Mouse (Mus musculus): ENCODE data around the gene Tdrd7. TPM values are rescaled to one million over a fixed set of nuclear protein-coding genes. Genes with fewer than 3 reads are reported as not detected.

Tdrd7 gene
- total RNA-seq, 1 experiment from 2014 or later: 58.1 TPM

DNA sequence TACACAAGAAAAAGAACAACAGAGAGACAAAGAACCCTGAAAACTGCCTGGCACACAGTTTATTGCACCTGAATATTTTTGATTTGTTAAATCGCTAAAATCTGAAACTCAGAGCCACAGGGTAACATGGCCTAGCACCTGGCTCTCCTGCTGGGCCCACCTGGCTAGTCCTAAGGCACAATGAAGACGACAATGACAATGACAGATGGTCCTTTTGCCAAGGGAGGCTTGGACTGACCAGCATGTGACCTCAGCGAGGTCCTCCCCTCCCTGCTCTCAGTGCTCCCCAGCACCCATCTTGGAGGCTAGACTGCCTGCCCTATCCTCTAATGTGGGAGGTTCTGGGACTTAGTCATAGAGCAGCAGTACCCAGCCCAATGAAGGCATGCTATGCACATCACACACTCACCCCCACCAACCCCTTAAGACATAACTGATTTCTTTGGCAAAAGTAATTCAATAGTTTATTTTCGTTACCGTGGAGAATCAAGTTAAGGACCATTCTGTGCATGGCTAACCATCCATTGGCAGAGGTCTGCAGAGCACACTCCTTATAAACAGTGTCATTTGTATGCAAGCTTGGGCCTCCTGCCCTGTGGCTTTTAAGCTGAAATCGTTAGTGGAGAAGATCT is 104.8 kb downstream of the Tdrd7 start:
- ATAC-seq (replicated peaks; ENCODE audit: insufficient number of reproducible peaks, low FRiP score, low TSS enrichment, poor library complexity, severe bottlenecking): no peak

DNA sequence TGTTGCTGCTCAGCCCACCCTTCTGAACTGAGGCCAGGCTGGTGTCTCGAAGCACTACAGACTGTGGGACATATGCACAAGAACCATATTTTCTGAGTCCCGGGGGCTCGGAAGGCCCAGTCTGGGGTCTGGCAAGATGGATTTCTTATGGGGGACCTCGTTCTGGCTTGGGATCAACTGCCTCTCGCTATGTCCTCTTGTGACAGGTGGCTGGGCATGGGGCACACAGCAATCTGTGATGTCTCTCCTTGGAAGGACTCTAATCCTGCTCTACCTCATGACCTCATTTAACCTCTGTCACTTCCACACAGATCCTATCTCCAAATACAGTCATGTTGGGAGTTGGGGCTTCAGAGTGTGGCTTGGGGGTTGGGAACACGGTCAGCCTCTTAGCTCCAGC is 107.5 kb downstream of the Tdrd7 start:
- ATAC-seq (replicated peaks; ENCODE audit: insufficient number of reproducible peaks, low FRiP score, low TSS enrichment, poor library complexity, severe bottlenecking): no peak

DNA sequence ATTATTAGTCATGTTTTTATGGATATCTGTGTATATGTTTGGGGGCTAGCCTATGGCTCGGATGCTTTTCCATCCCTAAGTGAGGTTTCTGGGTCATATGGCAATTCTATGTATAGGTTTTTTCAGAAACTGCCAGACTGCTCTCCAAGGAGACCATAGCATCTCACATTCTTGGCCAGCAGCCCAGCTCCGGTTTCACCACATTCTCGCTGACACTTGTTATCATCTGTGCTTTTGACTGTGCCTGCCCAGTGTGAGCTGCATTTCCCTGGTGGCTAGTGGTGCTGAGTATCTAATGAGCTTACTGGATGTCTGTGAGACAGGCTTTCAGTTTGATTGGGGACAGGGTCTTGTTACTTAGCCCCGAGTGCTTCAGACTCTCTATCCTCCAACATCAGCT is 108.6 kb downstream of the Tdrd7 start:
- ATAC-seq (replicated peaks; ENCODE audit: insufficient number of reproducible peaks, low FRiP score, low TSS enrichment, poor library complexity, severe bottlenecking): no peak

DNA sequence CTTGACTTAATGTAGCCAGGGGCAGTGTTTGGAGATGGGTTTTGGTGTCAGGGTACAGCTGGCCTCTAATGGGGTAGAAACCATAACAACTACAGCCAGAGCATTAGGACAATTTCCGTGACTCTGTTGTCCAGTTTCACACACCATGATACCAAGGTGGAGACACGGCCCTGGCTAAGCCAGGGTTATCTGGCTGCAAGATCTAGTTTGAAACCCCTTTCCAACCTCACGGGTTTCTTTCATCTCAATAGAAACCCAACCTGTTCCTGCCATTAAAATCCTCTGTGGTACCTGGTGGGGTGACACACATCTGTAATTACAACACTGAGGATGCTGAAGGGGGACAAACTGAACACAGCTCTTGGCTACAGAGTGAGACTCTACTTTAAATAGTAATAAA is 110.5 kb downstream of the Tdrd7 start:
- no peak for ATAC-seq (replicated peaks; ENCODE audit: insufficient number of reproducible peaks, low FRiP score, low TSS enrichment, poor library complexity, severe bottlenecking)

DNA sequence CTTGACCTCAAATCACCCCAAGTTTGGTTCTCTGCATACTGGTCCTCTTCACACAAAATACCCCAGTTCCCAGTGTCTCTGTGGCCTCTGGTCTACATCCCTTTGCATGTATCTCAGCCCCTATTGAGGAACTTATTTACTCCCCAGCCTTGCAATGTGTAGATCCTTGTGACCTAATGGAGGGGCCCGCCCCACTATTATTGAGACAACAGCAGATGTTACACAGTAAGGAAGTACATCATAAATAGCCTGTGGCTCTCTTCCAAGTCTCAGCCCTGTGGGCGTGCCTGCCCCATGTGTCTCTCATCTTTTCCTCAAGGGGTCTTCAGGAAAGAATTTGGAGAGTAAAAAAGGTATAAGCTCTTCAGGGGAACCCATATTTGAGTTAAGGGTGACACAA is 111.8 kb downstream of the Tdrd7 start:
- ATAC-seq (replicated peaks; ENCODE audit: insufficient number of reproducible peaks, low FRiP score, low TSS enrichment, poor library complexity, severe bottlenecking): peak; percentile 65

DNA sequence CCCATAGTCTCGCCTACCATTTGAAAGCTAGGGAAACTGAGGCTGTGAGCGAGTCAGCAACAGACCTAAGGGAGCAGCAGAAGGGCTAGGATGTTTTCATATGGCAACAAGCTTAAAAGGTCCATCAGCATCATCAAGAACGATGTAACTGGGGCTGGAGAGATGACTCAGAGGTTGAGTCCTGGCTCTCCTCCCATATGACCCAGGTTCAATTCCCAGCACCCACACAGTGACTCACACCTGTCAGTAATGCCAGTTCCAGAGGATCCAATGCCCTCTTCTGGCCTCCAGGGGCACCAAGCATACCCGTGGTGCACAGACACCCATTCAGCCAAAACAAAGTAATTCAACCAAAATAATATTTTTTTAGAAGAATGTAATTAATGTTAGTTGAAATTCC is 115.1 kb downstream of the Tdrd7 start:
- ATAC-seq (replicated peaks; ENCODE audit: insufficient number of reproducible peaks, low FRiP score, low TSS enrichment, poor library complexity, severe bottlenecking): no peak

DNA sequence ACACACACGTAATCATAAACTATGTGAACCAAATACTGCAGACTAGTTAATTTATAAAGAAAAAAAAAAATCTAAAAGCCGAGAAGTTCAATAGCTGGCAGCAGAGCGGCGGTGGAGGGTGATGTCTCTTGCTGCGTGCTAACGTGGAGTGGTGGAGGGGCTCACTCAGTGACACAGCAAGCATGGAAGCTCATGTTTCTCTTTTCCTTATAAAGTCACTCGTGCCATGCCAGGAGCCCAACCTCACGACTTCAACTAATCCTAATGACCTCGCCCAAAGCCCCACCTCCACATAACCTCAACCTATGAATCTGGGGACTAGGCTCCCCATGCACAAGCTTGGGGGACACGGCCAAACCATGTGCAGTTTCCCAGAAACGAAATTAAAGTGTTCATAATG is 117.4 kb downstream of the Tdrd7 start:
- no peak for ATAC-seq (replicated peaks; ENCODE audit: insufficient number of reproducible peaks, low FRiP score, low TSS enrichment, poor library complexity, severe bottlenecking)

Other genes with a start within 250 kb of the Tdrd7 start
- gene Aldh1b1, start 166.3 kb upstream of the Tdrd7 start, total RNA-seq (2017): 5.1 to 16.0 TPM (median 5.4 TPM) in 3 replicates
- not detected in 3 replicates for gene Igfbpl1, start 138.4 kb upstream of the Tdrd7 start, total RNA-seq (2017)
- gene Stra6l, start 116.7 kb upstream of the Tdrd7 start, total RNA-seq (2017): 0.39 to 0.75 TPM (median 0.57 TPM) in 3 replicates
- gene Ccdc180, start 75.0 kb upstream of the Tdrd7 start, total RNA-seq (2017): 0.10 to 0.21 TPM in 2 of 3 replicates, not detected in the other
- 0.39 to 2.5 TPM (median 1.6 TPM) in 3 replicates for gene Tmod1, start 73.6 kb downstream of the Tdrd7 start, total RNA-seq (2017)
- gene Ncbp1, start 173.3 kb downstream of the Tdrd7 start, total RNA-seq (2017): 39.7 to 57.5 TPM (median 45.6 TPM) in 3 replicates
- 21.9 to 27.7 TPM (median 27.7 TPM) in 3 replicates for gene Tstd2, start 173.4 kb downstream of the Tdrd7 start, total RNA-seq (2017)
- gene Xpa, start 231.0 kb downstream of the Tdrd7 start, total RNA-seq (2017): 71.4 to 82.4 TPM (median 75.9 TPM) in 3 replicates

All from monocyte, adult 5-6 weeks (primary cell).